Mouse (Mus musculus): Measurements from ENCODE around the gene Gm10358. TPM values are rescaled to one million over a fixed set of nuclear protein-coding genes. Genes with fewer than 3 reads are reported as not detected.
A peak's percentile ranks its signal among the peaks of the same experiment; 100 is the strongest.
"Not testable (repeated sequence)": the region's sequence is repeated elsewhere in the genome, so short reads cannot be mapped to it uniquely, and the experiment has no call there.

Gm10358 gene
- 0.31 TPM in 1 of 2 replicates, not detected in the other for polyA plus RNA-seq (2014; fragmentation: Nextera tagmentation; extraction: Ambion mirVana)

DNA sequence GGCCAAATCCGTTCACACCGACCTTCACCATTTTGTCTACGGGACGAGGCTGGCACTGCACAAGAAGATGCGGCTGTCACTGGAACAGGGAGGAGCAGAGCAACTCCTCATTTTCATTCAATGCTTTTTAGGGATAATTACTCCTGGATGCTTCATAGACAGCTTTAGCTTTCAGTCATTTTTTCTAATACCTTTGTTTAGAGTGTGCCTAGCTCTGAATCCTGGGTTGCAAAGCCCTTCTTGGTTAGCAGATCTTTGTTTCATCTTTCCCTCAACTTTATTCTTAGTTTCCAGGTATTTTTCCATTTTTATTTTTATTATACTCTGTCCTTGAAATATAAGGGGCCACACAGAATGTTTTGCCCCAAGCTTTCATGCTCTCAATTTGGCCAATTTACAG is at the start of gene Gm10358:
TSS of gene Gm10358 (minus strand) at position 101 of the 400 bp plus-strand sequence.
- H3K9ac ChIP-seq (ENCODE audit: low read length), result no peak within 1 kb of the TSS
- H3K4me1 ChIP-seq (replicated peaks; ENCODE audit: control insufficient read depth, insufficient read depth, low read length), result no peaks in the 10 kb centered on the region
- no peaks in the 10 kb centered on the region for H3K36me3 ChIP-seq (ENCODE audit: control insufficient read depth, insufficient read depth, low read length)
- no peak for DNase-seq (ENCODE audit: low spot score)
- no peak within 1 kb of the TSS for H3K27ac ChIP-seq (ENCODE audit: low read depth, low read length)
- H3K9me3 ChIP-seq (ENCODE audit: control insufficient read depth, low read length), result no peaks in the 10 kb centered on the region
- H3K4me2 ChIP-seq (ENCODE audit: low read depth, low read length, severe bottlenecking), result no peak within 1 kb of the TSS
- no peak within 1 kb of the TSS for H3K4me3 ChIP-seq (ENCODE audit: low read depth, low read length)
- 98% methylated on average over 5 of the region's 5 CpGs for WGBS
- no peak for ATAC-seq (replicated peaks; ENCODE audit: low FRiP score)
- no peaks in the 10 kb centered on the region for H3K27me3 ChIP-seq (ENCODE audit: control insufficient read depth, insufficient read depth, low read length)

DNA sequence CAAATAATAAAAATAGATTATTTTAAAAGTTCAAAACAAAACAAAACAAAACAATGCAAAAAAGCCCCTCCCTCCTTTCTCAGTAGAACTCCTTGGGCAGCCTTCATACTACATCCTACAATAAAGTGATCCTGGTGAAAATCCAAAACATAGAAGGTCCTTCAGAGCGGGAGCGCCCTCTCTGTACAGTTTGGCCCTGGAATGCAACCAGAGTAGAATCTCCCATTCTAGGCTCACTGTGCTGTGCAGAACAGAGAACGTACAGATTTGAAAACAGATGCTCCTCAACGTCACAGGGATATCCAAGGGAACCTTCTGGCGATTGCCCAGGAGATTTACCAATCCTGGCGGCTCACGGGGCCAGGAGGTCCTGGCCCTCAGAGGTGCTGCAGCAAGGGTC is 42.0 kb upstream of the Gm10358 start, which contains the start of gene Iqcm:
TSS of gene Iqcm (plus strand) at position 301 of the 400 bp plus-strand sequence.
- DNase-seq (ENCODE audit: low spot score), result no peak
- no peak for ATAC-seq (replicated peaks; ENCODE audit: low FRiP score)
- H3K4me3 ChIP-seq (ENCODE audit: low read depth, low read length), result no peak within 1 kb of the TSS
- no peaks in the 10 kb centered on the region for H3K27me3 ChIP-seq (ENCODE audit: control insufficient read depth, insufficient read depth, low read length)
- H3K4me2 ChIP-seq (ENCODE audit: low read depth, low read length, severe bottlenecking), result no peak within 1 kb of the TSS
- no peaks in the 10 kb centered on the region for H3K9me3 ChIP-seq (ENCODE audit: control insufficient read depth, low read length)
- no peaks in the 10 kb centered on the region for H3K4me1 ChIP-seq (replicated peaks; ENCODE audit: control insufficient read depth, insufficient read depth, low read length)
- no peak within 1 kb of the TSS for H3K9ac ChIP-seq (ENCODE audit: low read length)
- 94% methylated on average over 7 of the region's 7 CpGs for WGBS
- no peaks in the 10 kb centered on the region for H3K36me3 ChIP-seq (ENCODE audit: control insufficient read depth, insufficient read depth, low read length)
- no peak within 1 kb of the TSS for H3K27ac ChIP-seq (ENCODE audit: low read depth, low read length)

DNA sequence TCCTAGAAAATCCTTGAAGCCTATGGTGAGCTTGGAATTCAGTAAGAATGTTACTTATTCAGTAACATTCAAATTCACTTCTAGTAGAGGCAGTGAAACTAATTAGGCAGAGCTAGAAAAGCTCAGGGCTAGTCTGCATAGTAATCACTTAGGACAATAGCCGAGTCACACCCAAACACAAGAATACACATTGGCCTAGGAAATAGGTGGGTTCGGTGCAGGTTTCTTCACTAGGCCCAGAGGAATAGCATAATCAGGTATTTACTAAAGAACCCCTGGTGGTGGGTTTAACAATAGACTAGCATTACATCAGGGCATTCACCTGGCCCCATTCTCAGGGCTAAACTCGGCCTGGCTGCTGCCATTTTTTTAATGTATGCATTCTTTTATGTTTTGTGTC is 9.3 kb upstream of the Gm10358 start:
- not testable (repeated sequence) for H3K27ac ChIP-seq (ENCODE audit: low read depth, low read length); H3K4me3 ChIP-seq (ENCODE audit: low read depth, low read length); H3K27me3 ChIP-seq (ENCODE audit: control insufficient read depth, insufficient read depth, low read length); H3K4me2 ChIP-seq (ENCODE audit: low read depth, low read length, severe bottlenecking); H3K9ac ChIP-seq (ENCODE audit: low read length); DNase-seq (ENCODE audit: low spot score); ATAC-seq (replicated peaks; ENCODE audit: low FRiP score); H3K4me1 ChIP-seq (replicated peaks; ENCODE audit: control insufficient read depth, insufficient read depth, low read length); H3K36me3 ChIP-seq (ENCODE audit: control insufficient read depth, insufficient read depth, low read length); H3K9me3 ChIP-seq (ENCODE audit: control insufficient read depth, low read length)
- WGBS, result 72% methylated on average over 3 of the region's 3 CpGs

DNA sequence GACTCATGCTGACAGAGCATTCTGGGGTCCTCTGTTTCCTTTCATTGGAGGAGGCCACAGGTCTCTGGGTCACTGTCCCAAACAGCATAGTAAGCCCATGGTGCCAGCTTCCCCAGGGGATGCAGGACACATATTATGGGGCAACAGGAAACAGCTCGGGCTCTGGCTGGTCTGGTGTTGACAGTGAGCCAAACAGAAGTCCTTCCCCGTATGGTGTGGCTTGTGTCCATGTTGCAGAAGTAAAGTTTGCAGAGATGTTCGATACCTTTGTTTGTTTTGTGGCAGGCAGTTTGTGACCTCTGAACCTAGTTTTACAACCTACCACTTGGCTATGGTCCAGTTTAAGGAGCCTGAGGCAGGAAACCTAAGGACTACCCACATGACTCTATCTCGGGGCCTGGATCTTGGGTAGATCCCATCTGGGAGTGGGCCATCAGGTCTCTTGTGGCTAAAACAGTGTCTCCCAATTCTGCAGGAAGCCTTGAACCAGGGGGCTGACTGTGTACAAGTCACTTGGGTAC is 21.6 kb downstream of the Gm10358 start:
- DNase-seq (ENCODE audit: low spot score), result no peak
- Histone ChIP-seq H3K36me3 (ENCODE audit: control insufficient read depth, insufficient read depth, low read length) (no peaks in the 10 kb centered on the region), H3K9me3 (ENCODE audit: control insufficient read depth, low read length) (no peaks in the 10 kb centered on the region), H3K27me3 (ENCODE audit: control insufficient read depth, insufficient read depth, low read length) (no peaks in the 10 kb centered on the region), H3K4me2 (ENCODE audit: low read depth, low read length, severe bottlenecking) (no peak overlapping the region), H3K9ac (ENCODE audit: low read length) (no peak overlapping the region), H3K4me1 (replicated peaks; ENCODE audit: control insufficient read depth, insufficient read depth, low read length) (no peaks in the 10 kb centered on the region), H3K4me3 (ENCODE audit: low read depth, low read length) (no peak overlapping the region), H3K27ac (ENCODE audit: low read depth, low read length) (no peak overlapping the region)
- WGBS, result 92% methylated on average over 4 of the region's 4 CpGs
- ATAC-seq (replicated peaks; ENCODE audit: low FRiP score), result no peak

DNA sequence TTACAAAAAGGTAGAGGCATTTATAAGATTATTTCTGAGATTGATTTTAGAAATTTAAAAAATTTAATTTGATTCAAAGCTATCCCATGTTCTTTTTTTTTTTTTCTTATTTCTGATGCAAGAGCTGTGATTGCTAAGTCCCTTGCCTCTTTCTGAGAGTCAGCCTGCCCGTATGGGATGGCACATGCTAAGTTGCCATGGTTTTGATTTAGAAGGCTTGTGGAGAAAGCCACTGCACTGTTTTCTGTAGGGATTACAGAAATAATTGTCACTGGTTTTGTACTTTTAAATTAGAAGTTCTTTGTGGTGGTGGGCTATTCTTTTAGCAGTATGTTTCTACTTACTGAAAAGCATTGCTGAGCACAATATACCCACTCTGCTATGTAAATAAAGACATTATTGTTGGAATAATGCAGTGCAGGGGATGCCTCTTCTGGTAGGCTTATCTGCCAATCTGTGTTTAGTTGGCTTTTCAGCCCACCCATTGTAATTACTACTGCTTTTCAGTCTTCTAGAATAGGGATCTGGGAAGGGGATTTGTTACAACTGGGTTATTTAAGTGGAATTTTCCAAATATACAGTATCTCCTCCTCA is 30.8 kb downstream of the Gm10358 start:
- Histone ChIP-seq H3K4me3 (ENCODE audit: low read depth, low read length) (no peak overlapping the region), H3K9me3 (ENCODE audit: control insufficient read depth, low read length) (no peaks in the 10 kb centered on the region), H3K27ac (ENCODE audit: low read depth, low read length) (no peak overlapping the region), H3K27me3 (ENCODE audit: control insufficient read depth, insufficient read depth, low read length) (no peaks in the 10 kb centered on the region; the same call in 1 of the 2 replicates), H3K4me2 (ENCODE audit: low read depth, low read length, severe bottlenecking) (no peak overlapping the region), H3K36me3 (ENCODE audit: control insufficient read depth, insufficient read depth, low read length) (no peaks in the 10 kb centered on the region), H3K9ac (ENCODE audit: low read length) (no peak overlapping the region), H3K4me1 (replicated peaks; ENCODE audit: control insufficient read depth, insufficient read depth, low read length) (no peaks in the 10 kb centered on the region)
- no peak for DNase-seq (ENCODE audit: low spot score)
- 33% methylated on average over 1 of the region's 1 CpGs for WGBS
- peak; percentile 79 for ATAC-seq (replicated peaks; ENCODE audit: low FRiP score)

DNA sequence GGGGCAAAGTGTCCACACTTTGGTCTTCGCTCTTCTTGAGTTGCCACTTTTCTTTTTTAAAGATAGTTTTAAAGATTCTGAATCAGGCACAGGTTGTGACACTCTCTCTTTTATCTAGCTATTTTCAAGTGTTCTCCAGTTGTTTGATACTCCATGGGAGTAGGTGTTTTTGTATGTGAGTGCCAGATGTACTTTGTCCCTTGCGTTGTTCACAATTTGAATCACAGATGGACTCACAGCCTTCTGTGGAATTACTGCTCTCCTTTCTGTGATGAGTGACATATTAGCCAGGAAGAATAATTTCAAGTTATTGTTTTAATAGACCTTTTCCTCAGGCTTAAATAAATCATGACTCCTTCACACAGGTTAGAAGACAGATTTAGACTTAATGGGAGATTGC is 34.4 kb downstream of the Gm10358 start:
- ATAC-seq (replicated peaks; ENCODE audit: low FRiP score) (no peak), DNase-seq (ENCODE audit: low spot score) (no peak)
- H3K36me3 ChIP-seq (ENCODE audit: control insufficient read depth, insufficient read depth, low read length), result no peaks in the 10 kb centered on the region
- 94% methylated on average over 2 of the region's 2 CpGs for WGBS
- H3K4me2 ChIP-seq (ENCODE audit: low read depth, low read length, severe bottlenecking), result no peak overlapping the region
- H3K4me1 ChIP-seq (replicated peaks; ENCODE audit: control insufficient read depth, insufficient read depth, low read length), result no peaks in the 10 kb centered on the region
- H3K27me3 ChIP-seq (ENCODE audit: control insufficient read depth, insufficient read depth, low read length), result no peaks in the 10 kb centered on the region; the same call in 1 of the 2 replicates
- H3K27ac ChIP-seq (ENCODE audit: low read depth, low read length), result no peak overlapping the region
- no peaks in the 10 kb centered on the region for H3K9me3 ChIP-seq (ENCODE audit: control insufficient read depth, low read length)
- no peak overlapping the region for H3K9ac ChIP-seq (ENCODE audit: low read length)
- H3K4me3 ChIP-seq (ENCODE audit: low read depth, low read length), result no peak overlapping the region

Other genes starting within 250 kb of the Gm10358 start
- not detected in 2 replicates for gene Rasd2, start 192.6 kb downstream of the Gm10358 start, polyA plus RNA-seq (2014; fragmentation: Nextera tagmentation; extraction: Ambion mirVana)
- 0.09 TPM in 1 of 2 replicates, not detected in the other for gene Iqcm, start 42.1 kb upstream of the Gm10358 start, polyA plus RNA-seq (2014; fragmentation: Nextera tagmentation; extraction: Ambion mirVana)

Measured in forebrain, embryonic 11.5 days (tissue).